Mouse (Mus musculus) limb, embryonic 12.5 days (tissue): ENCODE data around the gene Gm12569. TPM values are rescaled to one million over a fixed set of nuclear protein-coding genes. Genes with fewer than 3 reads are reported as not detected.

ENCODE experiments used
- ATAC-seq: fragments of 200-750 bp; cut with Nextera tagmentation; 2 replicates; pipeline ENCODE4 v1.8.0; 2017; ENCODE audit warnings: low read depth, moderate TSS enrichment; ENCODE audit not compliant: insufficient number of reproducible peaks, insufficient read depth, low FRiP score, low TSS enrichment
- H3K27ac ChIP-seq: fragments of 300-500 bp; sonication (generic); 2 replicates; pipeline ENCODE4 v1.5.1; 2016; ENCODE audit warnings: mild to moderate bottlenecking, moderate library complexity
- H3K27me3 ChIP-seq: fragments of 300-500 bp; sonication (generic); 2 replicates; pipeline ENCODE4 v1.6.1; 2016; ENCODE audit warnings: mild to moderate bottlenecking, moderate library complexity
- H3K36me3 ChIP-seq: fragments of 300-500 bp; sonication (generic); 2 replicates; pipeline ENCODE4 v1.6.1; 2016; ENCODE audit warnings: mild to moderate bottlenecking, moderate library complexity
- H3K4me1 ChIP-seq: fragments of 300-500 bp; sonication (generic); replicated peaks from 2 replicates; pipeline ENCODE4 v1.6.1; 2016
- H3K4me2 ChIP-seq: fragments of 300-500 bp; sonication (generic); 2 replicates; pipeline ENCODE4 v1.6.1; 2016; ENCODE audit warnings: mild to moderate bottlenecking, moderate library complexity
- H3K4me3 ChIP-seq: fragments of 300-500 bp; sonication (generic); replicated peaks from 2 replicates; pipeline ENCODE4 v1.5.1; 2016; ENCODE audit warnings: mild to moderate bottlenecking
- H3K9ac ChIP-seq: fragments of 300-500 bp; sonication (generic); replicated peaks from 2 replicates; pipeline ENCODE4 v1.6.1; 2016; ENCODE audit warnings: mild to moderate bottlenecking, moderate library complexity
- H3K9me3 ChIP-seq: fragments of 300-500 bp; sonication (generic); 2 replicates; pipeline ENCODE4 v1.6.1; 2016; ENCODE audit warnings: mild to moderate bottlenecking, moderate library complexity
- WGBS: fragments of 180-500 bp; shearing (Covaris S2); methylation state at CpG from one replicate; pipeline ENCODE4 v1.1.7; 2016; 5-methylcytosine and 5-hydroxymethylcytosine counted together
- polyA plus RNA-seq: library from polyadenylated mRNA; unstranded; fragments of >200 nt; fragmentation: Nextera tagmentation; extraction: Ambion mirVana; gene quantifications from 2 replicates; pipeline ENCODE4 v1.2.1, GENCODE M21; 2016

The Gm12569 gene
- polyA plus RNA-seq = not detected in 2 replicates

DNA sequence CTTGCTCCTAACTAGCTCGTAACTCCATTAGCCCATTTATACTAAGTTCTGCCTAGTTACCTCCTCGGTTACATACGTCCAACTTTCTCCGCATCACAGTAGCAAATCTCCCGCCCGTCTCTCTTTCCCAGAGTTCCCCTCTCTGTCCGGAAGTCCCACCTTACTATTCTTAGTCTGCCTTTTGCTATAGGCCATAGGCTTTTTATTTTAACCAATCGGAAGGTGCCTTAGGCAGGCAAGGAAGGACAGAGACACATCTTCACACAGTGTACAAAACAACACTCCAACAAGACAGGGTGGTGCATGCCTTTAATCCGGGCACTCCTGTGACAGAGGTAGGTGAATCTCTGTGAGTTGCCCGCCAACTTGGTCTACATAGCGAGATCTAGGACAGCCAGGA, at the start of gene Gm12569:
Gene Gm12569 (plus strand): TSS at position 166 of the 400 bp plus-strand sequence.
- H3K4me2 ChIP-seq = no peak within 1 kb of the TSS
- H3K4me3 ChIP-seq = no peak within 1 kb of the TSS
- no peak within 1 kb of the TSS for H3K27ac ChIP-seq
- H3K9me3 ChIP-seq = no peaks in the 10 kb centered on the region
- ATAC-seq = no peak
- 95% methylated on average over 11 of the region's 11 CpGs for WGBS
- H3K4me1 ChIP-seq = no peaks in the 10 kb centered on the region
- no peaks in the 10 kb centered on the region for H3K36me3 ChIP-seq
- H3K9ac ChIP-seq = no peak within 1 kb of the TSS
- H3K27me3 ChIP-seq = no peaks in the 10 kb centered on the region

DNA sequence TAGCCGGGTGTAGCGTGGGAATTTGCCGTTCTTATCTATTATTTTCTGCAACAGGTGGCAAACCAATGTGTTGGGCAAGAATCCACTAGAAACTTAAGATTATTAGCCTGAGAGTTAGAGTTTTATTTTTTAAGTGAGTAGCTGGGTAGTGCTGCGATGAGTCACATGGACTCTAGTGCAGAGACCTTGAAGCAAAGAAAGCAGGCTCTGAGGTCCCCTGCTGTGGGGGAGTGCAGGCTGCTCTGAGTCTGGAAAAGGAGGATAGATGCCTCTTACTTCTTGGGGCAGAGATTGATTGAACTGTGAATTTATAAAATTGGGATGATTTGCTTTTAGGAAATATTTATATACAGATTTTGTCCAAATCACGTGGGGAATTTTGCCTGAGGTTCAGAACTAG, 17.5 kb upstream of the Gm12569 start:
- no peak for ATAC-seq
- 83% methylated on average over 5 of the region's 5 CpGs for WGBS

DNA sequence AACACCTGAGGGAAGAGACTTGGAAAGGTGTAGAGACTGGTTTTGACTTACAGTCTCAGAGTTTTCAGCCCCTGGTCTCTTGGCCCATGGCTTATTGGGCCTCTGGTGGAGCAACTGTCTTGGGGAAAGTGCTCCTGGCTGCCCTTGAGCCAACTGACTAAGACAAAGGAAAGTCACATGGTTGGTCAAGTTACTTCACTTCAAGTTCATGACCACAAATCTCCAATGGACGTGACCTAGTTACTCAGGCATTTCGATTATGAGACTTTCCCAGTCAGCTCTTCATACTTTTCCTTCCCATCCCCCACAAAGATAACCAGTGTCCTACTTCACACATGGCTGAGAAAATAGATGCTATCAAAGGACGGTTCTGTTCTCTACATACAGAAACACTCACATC, 12.5 kb upstream of the Gm12569 start:
- peaks cover 4% of the 10 kb centered on the region; the same call in 1 of the 2 replicates for H3K9me3 ChIP-seq
- H3K36me3 ChIP-seq = no peaks in the 10 kb centered on the region
- H3K4me2 ChIP-seq = no peak overlapping the region
- no peak overlapping the region for H3K9ac ChIP-seq
- ATAC-seq = no peak
- H3K4me3 ChIP-seq = no peak overlapping the region
- no peaks in the 10 kb centered on the region for H3K4me1 ChIP-seq
- WGBS = 90% methylated on average over 3 of the region's 3 CpGs
- H3K27ac ChIP-seq = no peak overlapping the region
- H3K27me3 ChIP-seq = no peaks in the 10 kb centered on the region

More for the DNA sequence above, 17.5 kb upstream of the Gm12569 start:
- H3K36me3 ChIP-seq = no peaks in the 10 kb centered on the region
- peaks cover 4% of the 10 kb centered on the region; the same call in 1 of the 2 replicates for H3K9me3 ChIP-seq
- H3K9ac ChIP-seq = no peak overlapping the region
- no peaks in the 10 kb centered on the region for H3K4me1 ChIP-seq
- no peak overlapping the region for H3K27ac ChIP-seq
- H3K27me3 ChIP-seq = no peaks in the 10 kb centered on the region
- H3K4me3 ChIP-seq = no peak overlapping the region
- no peak overlapping the region for H3K4me2 ChIP-seq

DNA sequence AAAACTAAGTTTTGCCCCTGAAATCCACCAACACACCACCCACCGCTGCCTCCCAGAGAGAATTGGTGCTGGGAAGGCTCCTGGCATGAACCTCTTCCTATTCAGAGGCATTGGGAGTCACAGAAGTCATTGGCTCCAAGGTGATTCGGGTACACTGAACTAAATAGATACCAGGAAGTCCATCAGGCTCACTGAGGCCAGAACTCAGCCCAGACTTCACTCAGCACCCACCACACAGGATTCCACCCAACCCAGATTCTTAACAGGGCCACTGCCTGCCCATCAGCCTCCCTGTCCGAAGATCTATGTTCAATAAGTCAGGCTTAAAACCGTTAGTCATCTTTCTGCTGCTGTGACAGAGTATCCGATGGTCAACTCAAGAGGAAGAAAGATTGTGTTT, 8.8 kb upstream of the Gm12569 start:
- H3K9ac ChIP-seq = no peak overlapping the region
- H3K4me3 ChIP-seq = no peak overlapping the region
- H3K4me2 ChIP-seq = no peak overlapping the region
- H3K9me3 ChIP-seq = no peaks in the 10 kb centered on the region
- no peaks in the 10 kb centered on the region for H3K36me3 ChIP-seq
- H3K4me1 ChIP-seq = no peaks in the 10 kb centered on the region
- H3K27me3 ChIP-seq = no peaks in the 10 kb centered on the region
- WGBS = 93% methylated on average over 5 of the region's 5 CpGs
- no peak for ATAC-seq
- H3K27ac ChIP-seq = no peak overlapping the region

DNA sequence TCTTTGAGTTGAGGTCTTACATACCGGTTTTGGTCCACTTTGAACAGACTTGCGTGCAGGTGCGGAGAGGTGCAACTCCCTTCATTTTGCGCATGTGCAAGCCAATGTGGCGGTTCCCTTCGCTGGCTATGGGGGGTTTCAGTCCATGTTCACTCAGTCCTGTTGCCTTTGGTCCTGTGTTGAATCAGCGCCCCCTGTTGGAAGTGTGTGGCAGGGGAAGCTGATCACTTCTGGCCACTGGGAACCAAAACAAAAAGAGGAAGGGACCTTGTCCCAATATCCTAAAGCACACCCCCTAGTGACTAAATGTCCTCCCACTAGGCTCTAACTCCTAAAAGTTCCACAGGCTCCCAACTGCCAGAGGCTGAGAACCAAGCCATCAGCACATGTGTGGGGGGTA, 6.3 kb upstream of the Gm12569 start:
- Histone ChIP-seq H3K27ac (no peak overlapping the region), H3K9ac (no peak overlapping the region), H3K4me3 (no peak overlapping the region), H3K4me1 (no peaks in the 10 kb centered on the region), H3K36me3 (no peaks in the 10 kb centered on the region), H3K9me3 (no peaks in the 10 kb centered on the region), H3K27me3 (no peaks in the 10 kb centered on the region), H3K4me2 (no peak overlapping the region)
- WGBS = 82% methylated on average over 7 of the region's 7 CpGs
- ATAC-seq = no peak

DNA sequence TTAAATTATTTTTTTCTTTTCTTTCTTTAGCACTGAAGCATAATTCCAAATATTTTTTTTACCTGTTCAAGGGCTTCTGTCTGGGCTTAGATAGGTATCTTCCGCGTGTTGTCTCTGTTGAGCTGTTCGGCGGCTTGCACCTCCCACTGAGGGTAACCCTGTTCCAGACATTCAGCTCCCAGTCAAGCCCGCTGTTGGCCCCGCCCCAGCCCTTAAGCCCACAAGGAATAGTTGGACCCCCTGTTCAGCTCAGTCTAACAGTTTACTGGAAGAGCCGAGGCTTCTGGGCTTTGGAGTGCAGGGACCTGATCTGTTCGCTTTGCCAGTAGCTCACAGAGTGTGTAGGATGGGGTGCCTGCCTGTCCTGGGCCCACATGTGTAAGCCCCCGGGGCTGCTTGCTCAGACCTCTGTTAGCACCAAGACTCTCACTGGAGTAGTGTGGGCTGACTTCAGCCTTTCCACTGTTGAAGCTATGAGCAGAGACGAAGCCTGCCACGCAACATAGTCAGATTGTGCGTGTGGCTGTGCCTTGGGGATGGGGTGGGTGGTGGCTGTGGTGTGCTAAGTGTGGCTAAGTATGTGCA, 785 bp upstream of the Gm12569 start:
- ATAC-seq = no peak
- no peaks in the 10 kb centered on the region for H3K27me3 ChIP-seq
- 84% methylated on average over 12 of the region's 12 CpGs for WGBS

DNA sequence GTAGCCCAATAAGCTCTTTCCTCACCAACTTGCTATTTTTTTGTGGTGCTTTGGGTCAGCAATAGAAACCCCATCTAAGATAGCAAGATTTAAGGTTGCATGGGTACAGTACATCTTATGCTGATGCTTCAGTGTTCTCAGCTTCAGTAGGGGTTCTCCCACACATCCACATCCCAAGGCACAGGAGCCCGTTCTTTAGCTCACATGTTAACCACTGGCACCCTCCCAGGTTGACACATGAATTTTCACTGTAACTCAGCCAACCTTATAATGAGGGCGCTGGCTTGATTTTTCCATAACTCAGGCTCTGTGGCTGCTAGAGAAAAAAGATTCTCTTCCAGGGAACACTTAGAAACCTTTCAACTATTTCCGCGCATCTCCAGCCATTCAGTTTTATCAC, 6.8 kb downstream of the Gm12569 start:
- 87% methylated on average over 4 of the region's 4 CpGs for WGBS
- no peaks in the 10 kb centered on the region for H3K36me3 ChIP-seq
- no peaks in the 10 kb centered on the region for H3K9me3 ChIP-seq
- ATAC-seq = no peak
- no peak overlapping the region for H3K27ac ChIP-seq
- no peak overlapping the region for H3K4me2 ChIP-seq
- H3K4me3 ChIP-seq = no peak overlapping the region
- no peak overlapping the region for H3K9ac ChIP-seq
- H3K27me3 ChIP-seq = no peaks in the 10 kb centered on the region
- H3K4me1 ChIP-seq = no peaks in the 10 kb centered on the region

More for the DNA sequence above, 785 bp upstream of the Gm12569 start:
- Histone ChIP-seq H3K9ac (no peak overlapping the region), H3K4me2 (no peak overlapping the region), H3K9me3 (no peaks in the 10 kb centered on the region), H3K4me3 (no peak overlapping the region), H3K36me3 (no peaks in the 10 kb centered on the region), H3K27ac (no peak overlapping the region), H3K4me1 (no peaks in the 10 kb centered on the region)

DNA sequence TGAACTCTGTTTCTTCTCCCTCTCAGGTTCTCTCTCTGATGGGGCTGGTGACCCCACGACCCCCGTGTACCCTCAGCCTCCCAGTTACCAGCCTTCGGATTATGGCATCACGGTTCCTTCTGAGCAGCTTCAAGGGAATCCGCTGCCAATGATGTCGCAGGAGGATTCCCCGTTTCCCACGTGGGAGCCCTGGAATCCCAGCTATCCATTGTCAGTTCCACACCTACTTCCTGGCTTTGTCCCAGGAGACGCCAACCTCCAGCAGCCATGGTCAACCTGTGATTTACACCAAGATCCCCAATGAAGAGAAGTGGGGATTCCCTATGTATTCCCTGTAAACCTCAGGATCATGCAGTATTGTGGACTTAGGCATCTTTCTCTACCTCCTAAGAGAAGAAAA, 14.4 kb downstream of the Gm12569 start:
- 87% methylated on average over 9 of the region's 9 CpGs for WGBS

DNA sequence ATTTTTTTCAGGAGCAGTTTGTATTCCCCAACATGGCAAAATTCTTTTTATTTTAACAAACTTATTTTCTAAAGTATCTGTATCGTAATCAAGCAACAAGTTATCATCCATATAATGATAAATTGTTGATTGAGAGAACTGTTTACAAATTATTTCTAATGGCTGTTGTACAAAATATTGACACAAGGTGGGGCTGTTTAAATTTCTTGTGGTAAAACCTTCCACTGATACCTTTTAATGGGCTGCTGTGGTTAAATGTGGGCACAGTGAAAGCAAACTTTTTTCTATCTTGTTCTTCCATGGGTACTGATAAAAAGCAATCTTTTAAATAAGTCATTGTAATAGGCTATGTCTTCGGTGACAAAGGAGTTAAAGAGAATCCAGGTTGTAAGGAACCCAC, 22.6 kb downstream of the Gm12569 start:
- Histone ChIP-seq H3K9ac (no peak overlapping the region), H3K4me1 (no peaks in the 10 kb centered on the region), H3K4me3 (no peak overlapping the region), H3K36me3 (no peaks in the 10 kb centered on the region), H3K27ac (no peak overlapping the region), H3K4me2 (no peak overlapping the region), H3K9me3 (no peaks in the 10 kb centered on the region), H3K27me3 (no peaks in the 10 kb centered on the region)
- WGBS = 84% methylated on average over 2 of the region's 2 CpGs
- no peak for ATAC-seq

More for the DNA sequence above, 14.4 kb downstream of the Gm12569 start:
- H3K4me2 ChIP-seq = no peak overlapping the region
- H3K9ac ChIP-seq = no peak overlapping the region
- no peak overlapping the region for H3K27ac ChIP-seq
- H3K36me3 ChIP-seq = no peaks in the 10 kb centered on the region
- H3K4me3 ChIP-seq = no peak overlapping the region
- H3K27me3 ChIP-seq = no peaks in the 10 kb centered on the region
- H3K4me1 ChIP-seq = no peaks in the 10 kb centered on the region
- ATAC-seq = no peak
- no peaks in the 10 kb centered on the region for H3K9me3 ChIP-seq

DNA sequence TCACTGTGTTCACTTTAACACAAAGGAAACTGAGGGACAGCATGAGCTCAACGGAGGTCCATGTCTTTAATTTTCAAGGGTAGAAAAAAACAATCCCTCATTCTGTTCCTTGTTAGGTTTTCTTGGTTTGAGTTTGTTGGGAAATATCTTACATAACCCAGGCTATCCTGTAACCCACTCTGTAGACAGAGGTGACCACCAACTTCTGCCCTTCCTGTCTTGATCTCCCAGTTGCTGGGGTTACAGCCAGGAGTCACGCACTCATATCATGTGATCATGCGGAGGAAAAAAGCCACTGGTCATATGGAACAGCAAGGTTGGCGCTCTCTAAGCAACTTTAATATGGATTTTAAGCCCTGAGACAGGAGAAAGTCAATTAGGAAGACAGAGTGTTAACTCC, 36.7 kb downstream of the Gm12569 start:
- ATAC-seq = no peak
- Histone ChIP-seq H3K27me3 (no peaks in the 10 kb centered on the region), H3K4me3 (no peak overlapping the region), H3K27ac (no peak overlapping the region), H3K4me2 (no peak overlapping the region), H3K4me1 (no peaks in the 10 kb centered on the region), H3K36me3 (no peaks in the 10 kb centered on the region), H3K9me3 (no peaks in the 10 kb centered on the region), H3K9ac (no peak overlapping the region)
- WGBS = 90% methylated on average over 4 of the region's 4 CpGs

DNA sequence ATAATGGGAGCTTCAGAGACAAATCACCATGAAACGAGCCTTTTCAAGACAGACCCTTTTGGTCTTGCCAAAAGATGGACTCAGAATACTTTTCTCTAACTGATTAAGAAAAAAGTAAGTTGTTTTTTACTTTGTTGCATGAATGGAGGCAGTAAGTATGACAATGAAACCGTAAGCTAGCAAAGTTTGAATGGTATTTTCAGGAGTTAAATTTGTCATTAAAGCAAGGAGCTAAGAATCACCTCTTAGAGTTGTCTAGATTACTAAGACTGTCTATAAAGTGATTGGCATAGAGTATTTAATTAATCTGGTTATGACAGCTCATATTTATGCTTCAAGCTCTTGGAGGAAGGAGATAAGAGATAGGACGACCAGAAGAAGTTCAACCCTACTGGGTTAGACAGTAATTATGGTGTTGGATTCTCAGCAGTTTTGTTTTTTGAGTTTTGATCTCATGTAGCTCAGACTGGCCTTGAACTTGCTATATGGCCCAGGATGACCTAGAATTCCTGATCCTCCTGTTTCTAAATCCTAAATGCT, 41.5 kb downstream of the Gm12569 start, which contains the start of gene Clk4:
Gene Clk4 (plus strand): TSS at position 51 of the 540 bp plus-strand sequence.
- Histone ChIP-seq H3K27me3 (no peaks in the 10 kb centered on the region), H3K27ac (peak within 1 kb of the TSS; percentile 94), H3K9ac (peak within 1 kb of the TSS; percentile 95), H3K4me3 (peak within 1 kb of the TSS; percentile 94), H3K9me3 (no peaks in the 10 kb centered on the region), H3K4me1 (peaks cover 23% of the 10 kb centered on the region), H3K4me2 (peak within 1 kb of the TSS; percentile 68), H3K36me3 (peaks cover 7% of the 10 kb centered on the region; the same call in 1 of the 2 replicates)
- WGBS = 85% methylated on average over 3 of the region's 3 CpGs
- no peak for ATAC-seq
